Mouse (Mus musculus) frontal cortex, postnatal 14 days (tissue): ENCODE results near the gene Nacad.
A peak's percentile ranks its signal among the peaks of the same experiment; 100 is the strongest.
"Not testable (repeated sequence)": the region's sequence is repeated elsewhere in the genome, so short reads cannot be mapped to it uniquely, and the experiment has no call there.

Source experiments
- DNase-seq, 2 experiments: peaks; one replicate each; pipeline ENCODE4 v3.0.0; 2022; ENCODE audit warnings: low spot score in 2 of 2

The Nacad gene

GRCm38 (mm10) chr11:6605491-6606399, at the start of gene Nacad:
Gene Nacad (minus strand): TSS chr11:6606053.
- DNase-seq = peak; percentile 65 to 79

GRCm38 (mm10) chr11:6654903-6655302, 49.0 kb upstream of the Nacad start:
- DNase-seq = peak; percentile 58 to 82

DNA sequence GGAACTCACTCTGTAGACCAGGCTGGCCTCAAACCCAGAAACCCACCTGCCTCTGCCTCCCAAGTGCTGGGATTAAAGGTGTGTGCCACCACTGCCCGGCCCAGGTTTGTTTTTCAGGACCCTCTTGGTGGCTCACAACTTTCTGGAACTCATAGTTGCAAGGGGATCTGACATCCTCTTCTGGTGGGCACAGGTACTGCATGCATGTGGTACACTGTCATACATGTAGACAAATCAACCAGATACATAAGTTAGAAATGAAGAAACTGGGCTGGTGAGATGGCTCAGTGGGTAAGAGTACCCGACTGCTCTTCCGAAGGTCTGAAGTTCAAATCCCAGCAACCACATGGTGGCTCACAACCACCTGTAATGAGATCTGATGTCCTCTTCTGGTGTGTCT, 47.1 kb upstream of the Nacad start:
- DNase-seq = not testable (repeated sequence)

DNA sequence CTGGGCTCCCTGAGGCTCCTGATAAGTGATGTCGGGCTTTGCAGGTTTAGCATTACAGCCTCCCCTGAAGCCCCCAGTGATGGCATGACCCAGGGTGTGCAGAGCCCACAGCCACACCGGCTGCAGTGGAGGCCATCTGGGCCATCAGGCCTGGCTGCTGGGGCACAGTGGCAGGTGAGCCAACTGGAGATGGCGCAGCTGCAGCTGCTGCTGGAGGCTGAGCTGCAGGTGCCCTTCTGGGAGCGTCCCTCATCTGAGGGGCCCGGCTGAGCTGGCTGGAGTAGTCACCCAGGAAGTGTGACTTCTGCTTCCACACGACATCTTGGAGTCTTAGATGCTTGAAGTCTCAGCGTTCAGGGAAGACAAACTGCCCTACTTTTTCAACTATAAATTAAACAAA, 44.7 kb upstream of the Nacad start:
- no peak for DNase-seq

GRCm38 (mm10) chr11:6647831-6648724, 42.2 kb upstream of the Nacad start:
- no peak for DNase-seq

DNA sequence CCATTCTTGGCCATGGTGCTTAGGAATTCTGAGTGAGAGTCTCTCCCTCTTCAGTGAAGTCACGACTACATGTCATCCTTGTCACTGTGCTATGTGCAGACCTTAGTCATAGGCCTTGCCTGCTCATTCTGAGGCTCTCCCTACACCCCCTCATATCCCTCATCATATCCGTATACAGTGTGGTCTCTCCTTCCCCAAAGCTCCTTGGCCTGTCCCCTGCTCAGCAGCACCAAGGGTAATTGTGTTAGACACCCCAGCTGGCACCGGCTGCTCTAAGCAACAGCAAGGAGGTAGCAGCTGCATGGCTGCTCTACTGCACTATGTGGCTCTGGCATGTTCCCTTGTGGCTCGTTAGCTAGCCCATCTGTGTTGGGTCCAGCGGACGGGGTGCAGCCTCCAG, 38.7 kb upstream of the Nacad start:
- no peak for DNase-seq

- DNase-seq = no peak
Observed at GRCm38 (mm10) chr11:6639072-6639471, 33.2 kb upstream of the Nacad start.

- DNase-seq = no peak
Observed at GRCm38 (mm10) chr11:6638537-6638936, 32.7 kb upstream of the Nacad start, which contains the start of gene Wap. Gene Wap (minus strand): TSS chr11:6638637.

GRCm38 (mm10) chr11:6636150-6636549, 30.3 kb upstream of the Nacad start:
- DNase-seq = no peak

GRCm38 (mm10) chr11:6629655-6630054, 23.8 kb upstream of the Nacad start:
- DNase-seq = no peak

GRCm38 (mm10) chr11:6628568-6628967, 22.7 kb upstream of the Nacad start:
- no peak for DNase-seq

DNA sequence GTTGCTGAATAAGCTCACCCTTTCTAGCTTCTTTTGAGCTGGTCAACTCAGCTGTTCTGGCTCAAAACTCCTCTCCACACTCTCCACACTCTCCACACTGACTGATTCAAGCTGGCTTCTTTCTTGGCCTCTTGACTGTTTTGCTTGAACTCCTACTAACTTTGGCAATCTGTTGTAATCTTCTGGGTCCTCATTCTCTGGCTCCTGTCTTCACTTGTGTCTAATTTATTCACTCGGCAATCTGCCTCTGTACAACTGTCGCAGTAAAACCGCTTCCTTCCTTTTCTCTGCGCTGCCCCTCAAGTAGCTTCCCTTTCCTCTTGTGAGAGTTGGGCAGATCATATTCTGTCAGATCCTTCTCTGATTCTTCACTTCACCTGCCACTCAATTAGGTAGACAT, 21.9 kb upstream of the Nacad start:
- no peak for DNase-seq

GRCm38 (mm10) chr11:6626388-6626772, 20.5 kb upstream of the Nacad start:
- DNase-seq = no peak

DNA sequence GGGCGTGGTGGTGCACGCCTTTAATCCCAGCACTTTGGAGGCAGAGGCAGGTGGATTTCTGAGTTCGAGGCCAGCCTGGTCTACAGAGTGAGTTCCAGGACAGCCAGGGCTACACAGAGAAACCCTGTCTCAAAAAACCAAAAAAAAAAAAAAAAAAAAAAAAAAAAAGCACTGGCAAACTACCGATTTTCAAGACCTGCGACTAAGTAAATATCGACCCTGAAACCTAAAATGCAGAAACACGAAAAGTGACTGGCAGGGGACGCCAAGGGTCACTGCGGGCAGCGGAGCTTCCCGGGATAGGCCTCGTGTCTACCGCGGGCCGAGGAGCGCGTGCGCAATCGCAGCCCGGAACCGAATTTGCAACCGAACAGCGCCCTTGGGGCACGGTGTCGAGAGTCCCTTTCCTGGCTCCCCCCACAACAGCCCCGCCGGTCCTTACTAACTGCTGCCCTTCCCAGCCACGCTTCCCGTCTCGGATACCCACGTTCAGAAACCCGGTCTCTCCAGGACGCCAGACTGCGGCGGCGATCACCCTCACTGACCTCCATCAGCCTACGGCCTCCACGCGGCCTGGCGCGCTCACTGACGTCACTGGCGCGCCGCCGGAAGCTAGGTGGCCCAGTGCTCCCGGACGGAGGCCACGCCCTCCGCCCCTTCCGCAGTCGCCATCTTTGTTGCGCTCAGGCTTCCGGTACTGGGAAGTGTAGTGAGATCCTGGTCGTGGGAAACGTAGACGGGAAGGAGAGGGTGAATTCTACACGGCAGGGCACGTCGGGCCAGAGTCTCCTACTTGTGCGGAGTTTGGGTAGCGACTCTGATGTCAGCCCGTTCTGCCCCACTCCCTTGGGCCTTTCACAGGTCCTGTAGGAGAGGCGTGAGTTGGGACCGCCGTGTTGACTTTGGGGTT, 19.9 kb upstream of the Nacad start, which contains the start of gene Tbrg4:
Gene Tbrg4 (minus strand): TSS at position 590 of the 910 bp plus-strand sequence.
- DNase-seq = peak; percentile 87 to 90

GRCm38 (mm10) chr11:6624619-6625382, 18.9 kb upstream of the Nacad start:
- no peak for DNase-seq

- no peak for DNase-seq
Observed at GRCm38 (mm10) chr11:6623704-6624103, 17.9 kb upstream of the Nacad start.

- no peak for DNase-seq
Observed at GRCm38 (mm10) chr11:6615250-6616205, 9.7 kb upstream of the Nacad start.

DNA sequence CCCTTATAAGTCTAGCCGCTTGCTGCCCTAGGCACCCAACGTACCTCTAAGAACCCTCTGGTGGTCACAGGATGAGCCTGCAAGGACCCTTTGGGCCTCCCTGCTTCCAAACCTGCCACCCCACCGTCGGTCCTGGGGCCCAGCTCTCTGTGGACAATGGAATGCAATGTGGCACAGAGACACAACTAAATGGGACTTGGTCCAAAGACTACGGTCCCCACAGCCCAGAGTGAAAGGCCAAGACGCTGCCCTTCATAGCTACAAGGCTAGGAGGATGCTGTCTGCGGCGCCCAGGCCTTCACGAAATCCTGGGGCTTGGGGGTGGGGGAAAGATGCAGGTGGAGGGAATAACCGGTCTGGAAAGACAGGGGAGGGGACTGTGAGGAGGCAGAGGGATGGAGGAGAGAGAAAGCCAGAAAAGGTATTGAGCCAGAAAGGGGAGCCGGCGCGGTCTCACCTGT, 802 bp downstream of the Nacad start:
- DNase-seq = no peak

DNA sequence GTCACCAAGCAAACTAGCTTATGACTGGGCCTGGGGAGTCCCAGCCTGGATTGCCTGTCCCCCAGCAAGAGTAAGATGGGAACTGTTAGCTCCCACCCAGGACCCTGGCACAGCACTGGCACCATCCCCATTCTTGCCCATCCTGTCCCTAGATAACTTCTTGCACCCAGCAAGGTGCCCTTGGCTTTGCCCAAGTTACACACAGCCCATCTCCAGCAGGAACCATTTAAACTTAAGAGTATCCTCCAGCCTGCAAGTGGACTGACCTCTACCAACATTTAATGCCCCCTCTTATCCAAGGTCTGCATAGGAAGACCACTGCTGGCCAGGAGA, 1.3 kb downstream of the Nacad start:
- DNase-seq = no peak
